Mouse (Mus musculus) Patski (cell line): ENCODE measurements around the gene R3hcc1l. TPM values are rescaled to one million over a fixed set of nuclear protein-coding genes. Genes with fewer than 3 reads are reported as not detected.

Experiments
- ATAC-seq: fragments of 100-300 bp; one replicate; pipeline ENCODE4 v1.8.0; 2021
- CTCF ChIA-PET: fragments of 350-600 bp; sonication (Branson Sonifier 250); formaldehyde crosslinking; loops from one replicate; lab custom pipeline; 2022; ENCODE audit warnings: inconsistent platforms; lab: Charles Lee
- POLR2A ChIA-PET: fragments of 350-600 bp; sonication (Branson Sonifier 250); formaldehyde crosslinking; loops from one replicate; lab custom pipeline; 2022; ENCODE audit warnings: antibody characterized with exemption, inconsistent platforms; lab: Charles Lee
- DNase-seq: peaks from one replicate; pipeline ENCODE4 v3.0.0-alpha.2; 2011; ENCODE audit warnings: low read depth, low spot score
- H3K27me3 ChIP-seq: fragments of 371-371 bp; one replicate; pipeline ENCODE4 v1.5.1; 2021
- CTCF ChIP-seq: fragments of 100-300 bp; IDR thresholded peaks from one replicate; pipeline ENCODE4 v1.5.1; 2021
- in situ Hi-C: fragments of 300-500 bp; cut with MboI; formaldehyde crosslinking; loops from 3 replicates; pipeline ENCODE4 v1.11.1; 2018; ENCODE audit warnings: low pct_unique_long_range_greater_than_20kb, mixed read lengths
- polyA plus RNA-seq: library from polyadenylated mRNA; unstranded; gene quantifications from one replicate; pipeline ENCODE4 v1.2.3, GENCODE M21; 2021

The R3hcc1l gene
- polyA plus RNA-seq, 1 experiment from 2014 or later, result 28.6 TPM

- ATAC-seq (no peak), DNase-seq (no peak)
- POLR2A ChIA-PET, result interaction anchor here (0.5 to 0.7 kb wide), 2 partner anchors 20 to 73 kb away, joined by 3 read pairs; no protein-coding TSS in a partner anchor
- CTCF ChIA-PET, result interaction anchor here (0.9 to 2.2 kb wide), 5 partner anchors 8 to 61 kb away, joined by 3 to 15 read pairs (median 3); no protein-coding TSS in a partner anchor
- H3K27me3 ChIP-seq, result no peaks in the 10 kb centered on the region
- in situ Hi-C loops, result loop anchor here (5.0 kb wide), 2 partner anchors 64 to 154 kb away; no protein-coding TSS in a partner anchor
- TF ChIP-seq CTCF, result no peak
Measured at GRCm38 (mm10) chr19:42593456-42593855, 74.9 kb downstream of the R3hcc1l start.

- no peak for TF ChIP-seq CTCF
- DNase-seq (no peak), ATAC-seq (no peak)
- ChIA-PET POLR2A (no interaction called here), CTCF (interaction anchor here (0.8 kb wide), 1 partner anchor 35 kb away, joined by 3 read pairs; no protein-coding TSS in a partner anchor)
- no peaks in the 10 kb centered on the region for H3K27me3 ChIP-seq
- in situ Hi-C loops, result no loop called here
Measured at GRCm38 (mm10) chr19:42595066-42595465, 76.5 kb downstream of the R3hcc1l start.

DNA sequence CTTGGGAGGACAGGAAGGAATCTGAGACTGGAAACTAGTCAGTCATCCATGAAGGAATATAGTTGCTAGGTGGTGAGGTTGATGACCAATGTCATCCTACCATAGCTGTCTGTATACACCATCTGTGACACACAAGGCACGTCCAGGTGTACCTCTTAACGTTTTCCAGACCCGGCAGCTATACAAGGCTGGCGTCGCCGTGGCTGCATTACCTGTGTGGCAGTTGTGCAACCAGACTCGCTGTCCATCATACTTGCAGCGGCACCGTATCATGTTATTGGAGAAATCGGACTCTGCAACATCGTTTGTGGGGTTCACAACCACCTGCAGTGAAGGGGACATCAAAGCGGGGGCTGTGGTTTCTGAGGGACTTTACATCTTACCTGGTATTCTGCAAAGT, 78.7 kb downstream of the R3hcc1l start:
- ChIA-PET CTCF (no interaction called here), POLR2A (no interaction called here)
- no peak for ATAC-seq
- in situ Hi-C loops, result no loop called here
- no peak for TF ChIP-seq CTCF
- H3K27me3 ChIP-seq, result no peaks in the 10 kb centered on the region
- DNase-seq, result no peak

GRCm38 (mm10) chr19:42597896-42598295, 79.3 kb downstream of the R3hcc1l start:
- in situ Hi-C loops, result no loop called here

GRCm38 (mm10) chr19:42599891-42600290, 81.3 kb downstream of the R3hcc1l start:
- DNase-seq (no peak), ATAC-seq (peak; percentile 72)
- TF ChIP-seq CTCF, result no peak
- ChIA-PET POLR2A (no interaction called here), CTCF (interaction anchor here (1.1 to 1.2 kb wide), 2 partner anchors 11 to 171 kb away, joined by 3 read pairs; no protein-coding TSS in a partner anchor)
- in situ Hi-C loops, result no loop called here
- H3K27me3 ChIP-seq, result no peaks in the 10 kb centered on the region

More at GRCm38 (mm10) chr19:42597896-42598295, 79.3 kb downstream of the R3hcc1l start:
- H3K27me3 ChIP-seq, result no peaks in the 10 kb centered on the region
- ATAC-seq (no peak), DNase-seq (no peak)
- ChIA-PET CTCF (no interaction called here), POLR2A (no interaction called here)
- no peak for TF ChIP-seq CTCF

GRCm38 (mm10) chr19:42600591-42600990, 82.0 kb downstream of the R3hcc1l start:
- ChIA-PET POLR2A (no interaction called here), CTCF (interaction anchor here (1.1 to 1.2 kb wide), 2 partner anchors 11 to 171 kb away, joined by 3 read pairs; no protein-coding TSS in a partner anchor)
- no peaks in the 10 kb centered on the region for H3K27me3 ChIP-seq
- ATAC-seq (peak; percentile 13), DNase-seq (no peak)
- in situ Hi-C loops, result no loop called here
- TF ChIP-seq CTCF, result no peak

DNA sequence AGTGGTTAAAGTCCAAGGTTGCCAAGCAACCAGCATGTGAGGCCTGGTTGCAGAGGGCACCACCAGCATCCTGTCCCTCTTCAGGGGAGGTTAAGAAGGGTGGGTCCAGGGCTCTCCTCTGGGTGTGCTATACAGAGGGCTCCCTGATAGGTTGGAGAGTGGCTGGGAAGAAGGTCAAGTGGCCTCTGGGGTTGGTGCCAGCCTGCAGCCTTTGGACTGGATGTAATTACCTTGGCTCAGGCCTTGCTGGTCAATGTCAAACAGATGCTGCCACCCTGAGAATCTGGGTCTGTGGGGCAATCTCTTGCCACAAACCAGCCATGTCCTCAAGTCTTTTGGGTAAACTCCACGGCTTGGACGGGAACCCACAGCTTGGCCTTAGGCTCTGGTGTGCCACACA, 82.9 kb downstream of the R3hcc1l start:
- POLR2A ChIA-PET, result interaction anchor here (0.5 kb wide), 1 partner anchor 20 kb away, joined by 3 read pairs; no protein-coding TSS in a partner anchor
- no peaks in the 10 kb centered on the region for H3K27me3 ChIP-seq
- no peak for TF ChIP-seq CTCF
- ATAC-seq (no peak), DNase-seq (no peak)
- in situ Hi-C loops, result no loop called here
- CTCF ChIA-PET, result interaction anchor here (1.0 kb wide), 1 partner anchor 8 kb away, joined by 3 read pairs; no protein-coding TSS in a partner anchor

GRCm38 (mm10) chr19:42602041-42602440, 83.5 kb downstream of the R3hcc1l start:
- ATAC-seq (no peak), DNase-seq (no peak)
- ChIA-PET POLR2A (interaction anchor here (0.5 kb wide), 1 partner anchor 19 kb away, joined by 3 read pairs; no protein-coding TSS in a partner anchor), CTCF (interaction anchor here (1.0 kb wide), 1 partner anchor 9 kb away, joined by 3 read pairs; no protein-coding TSS in a partner anchor)
- TF ChIP-seq CTCF, result no peak
- in situ Hi-C loops, result no loop called here
- H3K27me3 ChIP-seq, result no peaks in the 10 kb centered on the region

- in situ Hi-C loops, result no loop called here
- POLR2A ChIA-PET, result no interaction called here
- no peak for ATAC-seq
Measured at GRCm38 (mm10) chr19:42602576-42602975, 84.0 kb downstream of the R3hcc1l start.

DNA sequence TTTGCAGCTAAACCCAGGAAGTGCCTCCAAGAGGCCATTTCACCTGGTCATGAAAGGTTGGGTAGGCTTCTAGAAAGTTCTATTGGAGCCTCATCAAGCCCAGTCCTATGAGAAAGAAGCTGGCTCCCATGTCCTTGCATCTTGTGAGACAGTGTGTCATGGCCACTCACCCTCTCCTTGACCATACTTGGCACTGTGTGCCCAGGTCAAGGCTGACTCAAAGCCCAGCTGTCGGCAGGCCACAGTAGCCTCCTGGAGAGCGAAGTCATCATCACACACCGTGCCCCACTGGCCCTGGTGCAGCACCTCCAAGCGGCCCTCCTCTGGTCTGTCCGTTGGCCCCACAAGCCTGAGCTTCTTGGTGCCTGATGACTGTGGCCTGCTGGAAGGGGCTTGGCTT, 89.5 kb downstream of the R3hcc1l start:
- no peak for TF ChIP-seq CTCF
- in situ Hi-C loops, result no loop called here
- CTCF ChIA-PET, result no interaction called here
- DNase-seq (no peak), ATAC-seq (no peak)
- POLR2A ChIA-PET, result no interaction called here
- no peaks in the 10 kb centered on the region for H3K27me3 ChIP-seq

More at GRCm38 (mm10) chr19:42602576-42602975, 84.0 kb downstream of the R3hcc1l start:
- no peak for TF ChIP-seq CTCF
- CTCF ChIA-PET, result interaction anchor here (1.7 kb wide), 1 partner anchor 20 kb away, joined by 4 read pairs; no protein-coding TSS in a partner anchor
- no peak for DNase-seq
- no peaks in the 10 kb centered on the region for H3K27me3 ChIP-seq

DNA sequence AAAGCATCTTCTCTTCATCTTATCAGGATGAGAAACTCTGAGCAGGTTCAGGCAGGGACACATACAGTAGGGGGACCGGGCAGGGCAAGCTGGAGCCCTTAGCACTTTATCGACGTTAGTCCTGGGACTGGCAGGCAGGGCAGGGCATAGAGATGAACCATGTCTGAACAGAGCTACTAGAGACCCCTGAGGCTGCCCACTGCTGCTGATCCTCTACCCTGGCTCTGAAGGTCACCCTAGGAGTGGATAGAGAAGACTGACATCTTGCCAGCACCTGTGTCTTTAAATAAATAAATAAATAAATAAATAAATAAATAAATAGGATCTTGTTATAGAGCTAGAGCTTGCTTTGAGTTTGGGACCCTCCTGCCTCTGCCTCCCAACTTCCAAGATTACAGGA, 91.2 kb downstream of the R3hcc1l start:
- DNase-seq, result no peak
- ChIA-PET CTCF (interaction anchor here (1.9 kb wide), 1 partner anchor 17 kb away, joined by 6 read pairs; no protein-coding TSS in a partner anchor), POLR2A (no interaction called here)
- TF ChIP-seq CTCF, result no peak
- ATAC-seq, result no peak
- in situ Hi-C loops, result no loop called here
- H3K27me3 ChIP-seq, result no peaks in the 10 kb centered on the region
